Mouse (Mus musculus) C2C12 (cell line): ENCODE results near the gene Mup21. TPM values are rescaled to one million over a fixed set of nuclear protein-coding genes. Genes with fewer than 3 reads are reported as not detected.
"Not testable (repeated sequence)": the region's sequence is repeated elsewhere in the genome, so short reads cannot be mapped to it uniquely, and the experiment has no call there.

ENCODE experiments used
- H3K27me3 ChIP-seq: one replicate; pipeline ENCODE4 v1.6.1; 2011; ENCODE audit not compliant: control insufficient read depth, insufficient read depth, insufficient read length
- H3K36me3 ChIP-seq: one replicate; pipeline ENCODE4 v1.6.1; 2011; ENCODE audit not compliant: control insufficient read depth, insufficient read depth
- H3K4me3 ChIP-seq: one replicate; pipeline ENCODE4 v1.5.1; 2011; ENCODE audit warnings: mild to moderate bottlenecking, control low read depth; ENCODE audit not compliant: poor library complexity, insufficient read depth, severe bottlenecking
- H3K79me2 ChIP-seq: one replicate; pipeline ENCODE4 v1.6.1; 2011; ENCODE audit not compliant: control insufficient read depth, insufficient read depth
- H3K79me3 ChIP-seq: one replicate; pipeline ENCODE4 v1.6.1; 2011; ENCODE audit warnings: low read depth, control low read depth
- H3ac ChIP-seq: one replicate; pipeline ENCODE3; 2011; ENCODE audit warnings: low read depth; ENCODE audit not compliant: control insufficient read depth, insufficient read length
- CEBPB ChIP-seq: IDR thresholded peaks from one replicate; pipeline ENCODE4 v1.6.1; 2011; ENCODE audit warnings: low read depth, mild to moderate bottlenecking, control low read depth, moderate library complexity
- CTCF ChIP-seq: IDR thresholded peaks from one replicate; pipeline ENCODE4 v1.5.1; 2011; ENCODE audit not compliant: control insufficient read depth, insufficient read depth, insufficient read length
- FOSL1 ChIP-seq: IDR thresholded peaks from one replicate; pipeline ENCODE4 v1.8.0; 2011; ENCODE audit warnings: mild to moderate bottlenecking, low read length; ENCODE audit not compliant: poor library complexity, insufficient read depth, severe bottlenecking
- MAX ChIP-seq: IDR thresholded peaks from one replicate; pipeline ENCODE4 v1.6.1; 2011; ENCODE audit warnings: mild to moderate bottlenecking, control low read depth
- MYOD1 ChIP-seq: IDR thresholded peaks from one replicate; pipeline ENCODE4 v1.6.1; 2011; ENCODE audit warnings: low read depth; ENCODE audit not compliant: control insufficient read depth, insufficient read length
- MYOG ChIP-seq: IDR thresholded peaks from one replicate; pipeline ENCODE4 v1.6.1; 2011; ENCODE audit not compliant: control insufficient read depth, insufficient read length; ENCODE audit errors: extremely low read depth
- USF1 ChIP-seq: IDR thresholded peaks from one replicate; pipeline ENCODE4 v1.6.1; 2011; ENCODE audit warnings: low read depth, mild to moderate bottlenecking, control low read depth, moderate library complexity
- long read RNA-seq, 2 experiments: library from polyadenylated mRNA; unstranded; transcript quantifications; one replicate each; pipeline ENCODE4 v2.0.0; 2019 to 2020
- polyA plus RNA-seq: library from polyadenylated mRNA; unstranded; fragments of >200 nt; fragmentation: generic; extraction: Trizol; gene quantifications from one replicate; pipeline ENCODE4 v1.2.1, GENCODE M21; 2012; ENCODE audit warnings: missing spikeins

Gene Mup21
- not detected for polyA plus RNA-seq
- long read RNA-seq, experiment 1 = 0 reads
- long read RNA-seq, experiment 2 = 0 reads

DNA sequence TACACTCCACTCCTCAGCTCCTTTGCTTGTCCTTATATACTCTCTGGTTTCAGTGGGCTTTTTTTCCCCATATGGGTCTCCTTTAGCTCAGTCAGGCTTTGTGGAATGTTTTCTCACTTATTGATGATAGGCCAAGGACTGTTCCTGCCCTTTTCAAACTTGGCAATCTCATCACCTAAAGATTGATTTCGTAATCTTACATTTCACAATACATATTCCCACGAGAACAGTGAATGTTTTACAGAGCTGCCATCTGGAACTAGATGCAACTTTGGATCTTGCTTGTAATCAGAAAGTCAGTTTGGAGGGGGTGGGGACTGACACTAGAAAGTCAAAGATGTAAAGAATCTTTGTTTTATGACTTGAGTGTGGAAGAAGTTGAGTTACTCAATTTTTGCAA, at the start of gene Mup21:
Mup21 (minus strand) TSS at position 53 of the 400 bp plus-strand sequence.
- Histone ChIP-seq H3ac (no peak within 1 kb of the TSS), H3K27me3 (no peaks in the 10 kb centered on the region), H3K36me3 (no peaks in the 10 kb centered on the region), H3K4me3 (no peak within 1 kb of the TSS), H3K79me2 (no peaks in the 10 kb centered on the region), H3K79me3 (no peaks in the 10 kb centered on the region)
- TF ChIP-seq CEBPB (no peak), MYOG (no peak), MAX (no peak), FOSL1 (no peak), MYOD1 (no peak), USF1 (no peak), CTCF (no peak)

DNA sequence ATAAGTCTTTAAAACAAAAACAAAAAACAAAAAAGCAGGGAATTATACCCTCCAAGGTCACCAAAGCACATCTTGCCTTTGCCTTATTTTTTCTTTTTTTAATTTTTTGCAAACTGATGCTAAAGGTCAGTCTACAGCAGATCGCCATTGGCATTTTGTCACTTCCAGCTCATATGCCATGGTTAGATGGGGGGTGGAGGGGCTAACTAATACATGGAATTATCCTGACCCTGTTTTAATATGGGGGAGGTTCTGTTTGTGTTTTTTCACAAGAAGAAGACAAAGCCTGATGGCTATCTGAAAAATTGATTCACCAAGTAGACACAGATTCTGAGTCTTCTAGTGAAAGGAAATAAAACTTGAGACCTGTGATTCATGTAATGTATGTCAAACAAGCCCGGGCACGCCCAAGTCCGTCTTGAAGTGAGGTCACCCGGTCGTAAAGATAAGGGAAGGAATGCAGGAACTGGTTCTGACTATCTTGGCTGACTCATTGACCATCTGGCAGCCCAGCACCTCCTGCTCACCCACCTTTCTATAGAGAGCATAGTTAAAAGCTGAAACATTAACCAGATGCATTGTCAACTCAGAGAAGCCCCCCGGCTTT, 49.4 kb upstream of the Mup21 start:
- Histone ChIP-seq H3K4me3 (no peak overlapping the region), H3K36me3 (no peaks in the 10 kb centered on the region), H3K79me2 (no peaks in the 10 kb centered on the region), H3ac (no peak overlapping the region), H3K27me3 (no peaks in the 10 kb centered on the region), H3K79me3 (no peaks in the 10 kb centered on the region)
- TF ChIP-seq CTCF (no peak), MAX (no peak), FOSL1 (no peak), MYOD1 (no peak), USF1 (no peak), MYOG (no peak), CEBPB (no peak)

DNA sequence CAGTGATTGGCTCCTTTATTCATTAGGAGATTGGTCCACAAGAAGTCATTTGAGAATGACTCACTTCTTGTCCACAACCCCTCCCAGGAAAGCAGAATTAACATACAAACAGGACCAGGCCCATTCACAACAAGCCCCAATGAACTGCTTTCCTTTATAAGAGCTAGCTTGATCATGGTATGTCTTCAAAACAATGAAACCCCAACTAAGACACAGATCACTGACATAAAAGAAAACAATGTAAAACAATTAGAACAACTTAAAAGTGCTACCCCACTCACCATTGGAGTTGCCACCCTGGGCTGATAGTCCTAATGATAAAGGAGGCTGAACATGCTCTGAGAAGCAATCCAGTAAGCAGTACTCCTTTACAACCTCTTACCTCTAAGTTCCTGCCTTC, 38.1 kb upstream of the Mup21 start:
- H3K27me3 ChIP-seq = no peaks in the 10 kb centered on the region
- no peaks in the 10 kb centered on the region for H3K79me3 ChIP-seq
- H3ac ChIP-seq = no peak overlapping the region
- no peaks in the 10 kb centered on the region for H3K36me3 ChIP-seq
- no peak overlapping the region for H3K4me3 ChIP-seq
- TF ChIP-seq CEBPB (no peak), CTCF (no peak), MYOD1 (no peak), MYOG (no peak), USF1 (no peak), FOSL1 (no peak), MAX (no peak)
- H3K79me2 ChIP-seq = no peaks in the 10 kb centered on the region

DNA sequence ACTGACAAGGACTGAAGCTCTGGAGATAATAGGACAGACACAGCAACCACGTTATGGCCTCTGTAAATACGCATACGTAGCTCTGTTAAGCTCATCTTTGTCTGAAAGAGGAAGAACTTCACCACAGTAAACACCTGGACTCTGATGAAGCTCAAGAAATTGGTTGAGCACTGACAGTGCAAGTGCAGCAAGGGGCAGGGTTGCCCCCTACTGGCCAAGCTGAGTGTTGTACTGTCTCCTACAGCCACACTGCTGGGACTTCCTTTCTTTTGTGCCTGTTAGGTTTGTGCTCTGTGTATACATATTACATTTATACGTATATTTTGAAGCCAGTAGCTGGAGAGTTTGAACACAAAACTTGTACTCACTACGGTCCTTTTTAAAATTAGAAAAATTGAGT, 26.6 kb upstream of the Mup21 start:
- no peaks in the 10 kb centered on the region for H3K27me3 ChIP-seq
- no peak overlapping the region for H3K4me3 ChIP-seq
- no peaks in the 10 kb centered on the region for H3K79me3 ChIP-seq
- H3K79me2 ChIP-seq = no peaks in the 10 kb centered on the region
- H3ac ChIP-seq = no peak overlapping the region
- H3K36me3 ChIP-seq = no peaks in the 10 kb centered on the region
- TF ChIP-seq CEBPB = no peak
- no peak for TF ChIP-seq MYOG
- TF ChIP-seq USF1 = no peak
- no peak for TF ChIP-seq MAX
- TF ChIP-seq CTCF = no peak
- TF ChIP-seq FOSL1 = no peak
- no peak for TF ChIP-seq MYOD1

DNA sequence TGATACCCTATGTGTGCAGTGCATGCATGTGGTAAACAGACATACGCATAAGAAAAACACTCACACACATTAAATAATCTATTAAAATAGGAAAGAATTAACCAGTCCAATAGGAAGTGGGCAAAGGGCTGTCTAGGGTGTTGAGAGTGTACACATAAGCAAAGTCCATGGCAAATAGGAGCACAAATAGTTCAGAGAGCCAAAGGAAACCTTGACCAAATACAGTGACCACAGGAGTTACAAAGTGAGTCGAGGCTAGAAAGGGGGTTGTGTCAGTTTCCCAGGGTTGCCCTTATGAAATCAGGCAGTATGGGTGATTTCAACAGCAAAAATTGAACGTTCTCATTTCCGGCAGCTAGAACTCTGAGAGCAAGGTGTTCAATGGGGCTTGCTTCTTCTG, 23.8 kb upstream of the Mup21 start:
- no peaks in the 10 kb centered on the region for H3K27me3 ChIP-seq
- TF ChIP-seq MAX (no peak), MYOG (no peak), MYOD1 (no peak), USF1 (no peak), CEBPB (no peak), FOSL1 (no peak), CTCF (no peak)
- no peaks in the 10 kb centered on the region for H3K36me3 ChIP-seq
- H3K79me3 ChIP-seq = no peaks in the 10 kb centered on the region
- H3K79me2 ChIP-seq = no peaks in the 10 kb centered on the region
- H3ac ChIP-seq = no peak overlapping the region
- H3K4me3 ChIP-seq = no peak overlapping the region

DNA sequence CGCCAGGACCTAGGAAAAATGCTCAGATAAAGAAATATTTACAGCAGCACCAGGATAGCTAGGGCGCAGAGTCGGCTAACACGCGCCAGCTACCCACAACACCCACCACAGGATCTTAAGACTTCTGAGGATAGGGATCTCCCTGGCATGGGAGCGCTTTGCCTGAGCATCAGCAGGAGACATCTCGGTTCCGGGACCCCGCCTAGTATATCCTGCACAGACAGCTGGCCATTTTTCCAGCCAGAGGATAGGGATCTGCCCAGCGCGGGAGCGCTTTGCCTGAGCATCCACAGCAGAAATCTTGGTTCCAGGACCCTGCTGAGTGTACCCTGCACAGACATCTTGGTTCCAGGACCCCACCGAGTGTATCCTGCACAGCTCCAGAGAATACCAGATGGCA, 17.0 kb upstream of the Mup21 start:
- H3K27me3 ChIP-seq, H3K79me2 ChIP-seq, H3K4me3 ChIP-seq, H3K79me3 ChIP-seq, H3K36me3 ChIP-seq, H3ac ChIP-seq: not testable (repeated sequence)
